14 mouse cellular contexts compared by ENCODE assay signal in genomic region chr8:111353497-111353896, GRCm38 (mm10). TPM values are rescaled to one million over a fixed set of nuclear protein-coding genes. Genes with fewer than 3 reads are reported as not detected.
DNase-seq lines count a peak whose midpoint lies in the region; ATAC-seq and TF ChIP-seq lines count a peak whose summit lies in the region.
"Had no signal": no experiment of that assay in that cellular context is flagged by ENCODE, and none has a peak within 500 bp of the region (broad histone marks: within the 10 kb centered on the region; RNA-seq: fewer than 3 reads in every experiment).

No protein-coding gene starts in this region.

- 78% methylated on average over 9 of the region's 9 CpGs for WGBS in forebrain, postnatal 0 days
- WGBS in forebrain, embryonic 14.5 days = 86% methylated on average over 9 of the region's 9 CpGs

- H3K4me3 ChIP-seq in forebrain, postnatal 0 days (ENCODE audit: low read depth, low read length) = no peak overlapping the region
- H3K4me3 ChIP-seq in forebrain, embryonic 14.5 days (ENCODE audit: low read depth, low read length) = no peak overlapping the region
- H3K4me3 ChIP-seq: midbrain, embryonic 12.5 days had no signal

- no peaks in the 10 kb centered on the region for H3K27me3 ChIP-seq in forebrain, postnatal 0 days (ENCODE audit: insufficient read depth, low read length)
- no peaks in the 10 kb centered on the region for H3K27me3 ChIP-seq in forebrain, embryonic 14.5 days (replicated peaks; ENCODE audit: control insufficient read depth, insufficient read depth, low read length)
- H3K27me3 ChIP-seq: midbrain, embryonic 12.5 days had no signal

- ATAC-seq in forebrain, postnatal 0 days = peak; percentile 72
- no peak for ATAC-seq in forebrain, embryonic 14.5 days
- ATAC-seq: intestine, embryonic 16.5 days had no signal

- H3K4me2 ChIP-seq in forebrain, postnatal 0 days (ENCODE audit: low read depth) = no peak overlapping the region
- no peak overlapping the region for H3K4me2 ChIP-seq in forebrain, embryonic 14.5 days (ENCODE audit: low read length)
- H3K4me2 ChIP-seq: midbrain, embryonic 12.5 days had no signal

- TF ChIP-seq CTCF in forebrain, postnatal 0 days (IDR thresholded peaks at IDR 0.05; ENCODE audit: low read depth) = no peak

- no peaks in the 10 kb centered on the region for H3K4me1 ChIP-seq in forebrain, postnatal 0 days (ENCODE audit: insufficient read depth)
- H3K4me1 ChIP-seq in forebrain, embryonic 14.5 days (ENCODE audit: control insufficient read depth, insufficient read depth, low read length) = no peaks in the 10 kb centered on the region
- H3K4me1 ChIP-seq: midbrain, embryonic 12.5 days had no signal

- DNase-seq in forebrain, postnatal 0 days = no peak
- DNase-seq in forebrain, embryonic 14.5 days (ENCODE audit: low spot score) = no peak
- peak; percentile 94 for DNase-seq in brain, adult 2 months (ENCODE audit: low read depth, low spot score)
- peak; percentile 28 to 31 for DNase-seq in frontal cortex, postnatal 36 days (ENCODE audit: low spot score in 2 of 2)
- DNase-seq in left cerebral cortex, adult 9 months (ENCODE audit: low spot score in 2 of 2) = peak; percentile 66 to 71
- DNase-seq in thymus, postnatal 36 days = no peak
- no peak for DNase-seq in B cell, adult 2 months
- DNase-seq in adrenal gland, postnatal 10 days = no peak
- DNase-seq: kidney, postnatal 36 days had no signal

- H3K9ac ChIP-seq in forebrain, postnatal 0 days = no peak overlapping the region
- H3K9ac ChIP-seq in forebrain, embryonic 14.5 days (ENCODE audit: low read length) = no peak overlapping the region
- H3K9ac ChIP-seq: midbrain, embryonic 12.5 days had no signal

- no peak overlapping the region for H3K27ac ChIP-seq in forebrain, postnatal 0 days (ENCODE audit: low read depth, low read length)
- H3K27ac ChIP-seq in forebrain, embryonic 14.5 days (ENCODE audit: low read depth, low read length) = no peak overlapping the region
- H3K27ac ChIP-seq: midbrain, embryonic 12.5 days had no signal

- no peaks in the 10 kb centered on the region for H3K9me3 ChIP-seq in forebrain, postnatal 0 days (ENCODE audit: low read length)
- H3K9me3 ChIP-seq in forebrain, embryonic 14.5 days (replicated peaks; ENCODE audit: control insufficient read depth, low read length) = no peaks in the 10 kb centered on the region
- H3K9me3 ChIP-seq: midbrain, embryonic 12.5 days had no signal

- H3K36me3 ChIP-seq in forebrain, postnatal 0 days (ENCODE audit: insufficient read depth) = no peaks in the 10 kb centered on the region
- H3K36me3 ChIP-seq in forebrain, embryonic 14.5 days (ENCODE audit: control insufficient read depth, insufficient read depth, low read length) = no peaks in the 10 kb centered on the region
- H3K36me3 ChIP-seq: midbrain, embryonic 12.5 days had no signal

RNA-seq across cellular contexts. Expression of gene Mlkl, which starts 15.5 kb away (rescaled TPM):
- 1.4 TPM in 2 replicates for total RNA-seq in forebrain, postnatal 0 days (2014; rRNA removed)
- polyA plus RNA-seq in forebrain, postnatal 0 days (2015; fragmentation: Nextera tagmentation; extraction: Ambion mirVana) = 0.54 and 0.94 TPM in 2 replicates
- 0.47 and 0.78 TPM in 2 replicates for polyA plus RNA-seq in forebrain, embryonic 14.5 days (2014; fragmentation: Nextera tagmentation; extraction: Ambion mirVana)
- total RNA-seq in adrenal gland, postnatal 10 days (2021) = 10 to 100 TPM; 10.5 to 11.1 TPM

RNA-seq across cellular contexts. Expression of gene Fa2h, which starts 40.1 kb away (rescaled TPM):
- total RNA-seq in forebrain, postnatal 0 days (2014; rRNA removed) = 0.29 and 0.31 TPM in 2 replicates
- polyA plus RNA-seq in forebrain, postnatal 0 days (2015; fragmentation: Nextera tagmentation; extraction: Ambion mirVana) = 0.30 and 0.33 TPM in 2 replicates
- 0.23 TPM in 1 of 2 replicates, not detected in the other for polyA plus RNA-seq in forebrain, embryonic 14.5 days (2014; fragmentation: Nextera tagmentation; extraction: Ambion mirVana)
- under 1 TPM; 0.45 to 0.51 TPM for total RNA-seq in adrenal gland, postnatal 10 days (2021)
- total RNA-seq: common myeloid progenitor, adult 5-6 weeks; ES-E14 had no signal
- polyA plus RNA-seq: neural tube, embryonic 11.5 days had no signal

RNA-seq across cellular contexts. Expression of gene Rfwd3, which starts 53.5 kb away (rescaled TPM):
- total RNA-seq in forebrain, postnatal 0 days (2014; rRNA removed) = 19.4 and 19.5 TPM in 2 replicates
- polyA plus RNA-seq in forebrain, postnatal 0 days (2015; fragmentation: Nextera tagmentation; extraction: Ambion mirVana) = 7.2 and 11.1 TPM in 2 replicates
- 34.4 and 35.3 TPM in 2 replicates for polyA plus RNA-seq in forebrain, embryonic 14.5 days (2014; fragmentation: Nextera tagmentation; extraction: Ambion mirVana)
- total RNA-seq in adrenal gland, postnatal 10 days (2021) = 10 to 100 TPM; 38.5 to 53.0 TPM

Comparison
In these comparisons a context has a peak if more than half of its experiments do, and no peak if none do; other contexts are left out.
1. DNase-seq: peak in brain, adult 2 months (single experiment), frontal cortex, postnatal 36 days (2 of 2) and left cerebral cortex, adult 9 months (2 of 2); none in forebrain, postnatal 0 days (single experiment), forebrain, embryonic 14.5 days (single experiment), thymus, postnatal 36 days (0 of 2), B cell, adult 2 months (0 of 2) and adrenal gland, postnatal 10 days (single experiment).